8 mouse cellular contexts compared by ENCODE assay signal in the genomic region with DNA sequence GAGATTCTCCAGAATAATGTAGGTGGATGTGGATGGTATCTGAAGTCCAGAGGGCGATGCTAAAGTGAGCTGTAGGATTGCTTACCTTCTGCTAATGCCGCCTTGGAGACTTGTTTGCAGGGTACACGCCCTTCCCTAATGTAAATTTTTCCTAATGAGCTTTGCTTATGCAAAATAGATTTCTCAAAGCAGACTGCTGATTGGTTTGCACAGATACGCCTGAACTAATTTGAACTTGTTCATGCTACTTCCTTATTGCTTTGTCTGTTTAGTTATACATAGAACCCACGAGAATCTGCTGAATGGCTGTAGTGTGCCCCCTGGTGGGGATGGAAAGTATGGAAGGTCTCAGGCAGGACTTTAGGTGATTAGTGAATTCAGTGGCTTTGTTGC. TPM values are rescaled to one million over a fixed set of nuclear protein-coding genes. Genes with fewer than 3 reads are reported as not detected.
DNase-seq lines count a peak whose midpoint lies in the region; ATAC-seq and TF ChIP-seq lines count a peak whose summit lies in the region.

No protein-coding gene starts in this region.

- H3K9me3 ChIP-seq in MEL (replicated peaks; ENCODE audit: insufficient read depth, low read length): no peaks in the 10 kb centered on the region
- H3K9me3 ChIP-seq in liver, embryonic 16.5 days (replicated peaks; ENCODE audit: control insufficient read depth, low read length): no peaks in the 10 kb centered on the region
- H3K9me3 ChIP-seq in neural tube, embryonic 11.5 days (ENCODE audit: control insufficient read depth, low read length): no peaks in the 10 kb centered on the region

- WGBS in kidney, adult 2 months: 64% methylated on average over 5 of the region's 5 CpGs
- 52% methylated on average over 5 of the region's 5 CpGs for WGBS in liver, embryonic 16.5 days (ENCODE audit: insufficient replicate concordance)
- 72% methylated on average over 5 of the region's 5 CpGs for WGBS in neural tube, embryonic 11.5 days

- no peaks in the 10 kb centered on the region for H3K27me3 ChIP-seq in MEL (ENCODE audit: control insufficient read depth in 1 of 2, insufficient read depth in 2 of 2, low read length in 2 of 2)
- no peaks in the 10 kb centered on the region for H3K27me3 ChIP-seq in kidney, adult 2 months (replicated peaks; ENCODE audit: control insufficient read depth, insufficient read depth, low read length)
- H3K27me3 ChIP-seq in liver, embryonic 16.5 days (ENCODE audit: control insufficient read depth, insufficient read depth, low read depth, low read length): no peaks in the 10 kb centered on the region
- H3K27me3 ChIP-seq in neural tube, embryonic 11.5 days (ENCODE audit: control insufficient read depth, insufficient read depth, low read length): no peaks in the 10 kb centered on the region

- H3K4me1 ChIP-seq in MEL (ENCODE audit: control insufficient read depth in 1 of 2, insufficient read depth in 2 of 2, low read length in 2 of 2): peaks cover 8 to 12% of the 10 kb centered on the region in 2 experiments; a peak in 3 of 4 replicates
- H3K4me1 ChIP-seq in cortical plate, adult 2 months (ENCODE audit: control insufficient read depth, insufficient read depth, low read length): peaks cover 11% of the 10 kb centered on the region
- peaks cover 4% of the 10 kb centered on the region for H3K4me1 ChIP-seq in kidney, adult 2 months (ENCODE audit: control insufficient read depth, insufficient read depth, low read length)
- H3K4me1 ChIP-seq in liver, embryonic 16.5 days (ENCODE audit: control insufficient read depth, low read depth, low read length): peaks cover 24% of the 10 kb centered on the region
- no peaks in the 10 kb centered on the region; the same call in 1 of the 2 replicates for H3K4me1 ChIP-seq in neural tube, embryonic 11.5 days (ENCODE audit: control insufficient read depth, insufficient read depth, low read length)

- peak overlapping the region; percentile 73 for H3K9ac ChIP-seq in MEL (ENCODE audit: control insufficient read depth, low read depth, low read length, poor library complexity, severe bottlenecking)
- no peak overlapping the region for H3K9ac ChIP-seq in liver, embryonic 16.5 days (ENCODE audit: low read depth, low read length)
- no peak overlapping the region for H3K9ac ChIP-seq in neural tube, embryonic 11.5 days (ENCODE audit: low read length)

- TF ChIP-seq CTCF in MEL (IDR thresholded peaks at IDR 0.05 in 2 of 3, conservative IDR thresholded peaks at IDR 0.05 in 1 of 3; ENCODE audit: control insufficient read depth in 1 of 3, insufficient read depth in 1 of 3, low read depth in 2 of 3, low read length in 3 of 3, poor library complexity in 1 of 3, severe bottlenecking in 1 of 3): peak; percentile 67 to 99 (median 83)
- TF ChIP-seq CTCF in cortical plate, adult 2 months (IDR thresholded peaks at IDR 0.05; ENCODE audit: extremely low read depth, insufficient read depth, low read length): peak; percentile 64
- peak; percentile 69 for TF ChIP-seq CTCF in kidney, adult 2 months (conservative IDR thresholded peaks at IDR 0.05; ENCODE audit: insufficient read depth, insufficient read length, low read depth, low read length)

- no peak overlapping the region for H3K4me2 ChIP-seq in liver, embryonic 16.5 days (ENCODE audit: low read depth, low read length)
- no peak overlapping the region for H3K4me2 ChIP-seq in neural tube, embryonic 11.5 days (ENCODE audit: low read depth)

- TF ChIP-seq EP300 in MEL (IDR thresholded peaks at IDR 0.05; ENCODE audit: low read depth in 1 of 2, low read length in 2 of 2): peak in 1 of 2 experiments; percentile 46; a peak in 1 of 4 replicates

- H3K79me2 ChIP-seq in MEL (ENCODE audit: control insufficient read depth, insufficient read depth, low read length, poor library complexity): peaks cover 27% of the 10 kb centered on the region

- peak overlapping the region; percentile 95 for H3K27ac ChIP-seq in MEL (ENCODE audit: control insufficient read depth, low read depth, low read length)
- no peak overlapping the region for H3K27ac ChIP-seq in cortical plate, adult 2 months (ENCODE audit: insufficient read depth, low read length)
- H3K27ac ChIP-seq in kidney, adult 2 months (ENCODE audit: insufficient read depth, low read depth, low read length): no peak overlapping the region
- H3K27ac ChIP-seq in liver, embryonic 16.5 days (ENCODE audit: low read length): 0 out of 2 replicates have a peak overlapping the region, but pooled peaks have one; percentile 29
- no peak overlapping the region for H3K27ac ChIP-seq in neural tube, embryonic 11.5 days (ENCODE audit: low read depth, low read length)

- DNase-seq in 416B (ENCODE audit: low read depth) (peak; percentile 98), MEL (ENCODE audit: low read depth, low spot score) (peak; percentile 95)
- peak; percentile 72 for DNase-seq in heart, adult 8-10 months (ENCODE audit: low spot score)
- DNase-seq in kidney, adult 2 months: peak; percentile 73
- DNase-seq in neural tube, embryonic 11.5 days (ENCODE audit: low spot score): peak; percentile 66
- DNase-seq in thymus, adult 18-20 months: peak; percentile 31 to 55

- TF ChIP-seq POLR2A in MEL (IDR thresholded peaks at IDR 0.05; ENCODE audit: control insufficient read depth in 1 of 2, insufficient read depth in 1 of 2, low read depth in 1 of 2, low read length in 2 of 2, poor library complexity in 1 of 2): peak; percentile 35 to 70; a peak in 3 of 4 replicates
- no peak for TF ChIP-seq POLR2A in cortical plate, adult 2 months (IDR thresholded peaks at IDR 0.05; ENCODE audit: extremely low read depth, insufficient read depth, low read length)
- no peak for TF ChIP-seq POLR2A in kidney, adult 2 months (IDR thresholded peaks at IDR 0.05; ENCODE audit: low read depth, low read length)

- peak overlapping the region; percentile 61 to 62 for H3K4me3 ChIP-seq in MEL (ENCODE audit: control insufficient read depth in 1 of 2, insufficient read depth in 1 of 2, low read depth in 2 of 2, low read length in 2 of 2)
- H3K4me3 ChIP-seq in cortical plate, adult 2 months (ENCODE audit: insufficient read depth, low read length): peak overlapping the region; percentile 11; the same call in 1 of the 2 replicates
- no peak overlapping the region for H3K4me3 ChIP-seq in kidney, adult 2 months (ENCODE audit: insufficient read depth, low read depth, low read length)
- no peak overlapping the region for H3K4me3 ChIP-seq in liver, embryonic 16.5 days (ENCODE audit: low read depth, low read length)
- H3K4me3 ChIP-seq in neural tube, embryonic 11.5 days (ENCODE audit: low read depth, low read length): no peak overlapping the region

- peak; percentile 53 for ATAC-seq in liver, embryonic 16.5 days (ENCODE audit: low read depth)
- peak; percentile 68 for ATAC-seq in neural tube, embryonic 11.5 days (ENCODE audit: insufficient read depth, low FRiP score, low TSS enrichment)

- peaks cover 0 to 19% of the 10 kb centered on the region in 2 experiments; a peak in 2 of 4 replicates for H3K36me3 ChIP-seq in MEL (ENCODE audit: control insufficient read depth in 1 of 2, insufficient read depth in 2 of 2, low read length in 2 of 2)
- H3K36me3 ChIP-seq in kidney, adult 2 months (ENCODE audit: control insufficient read depth, insufficient read depth, low read length): peaks cover 4% of the 10 kb centered on the region
- H3K36me3 ChIP-seq in liver, embryonic 16.5 days (ENCODE audit: control insufficient read depth, insufficient read depth): peaks cover 12% of the 10 kb centered on the region
- peaks cover 6% of the 10 kb centered on the region for H3K36me3 ChIP-seq in neural tube, embryonic 11.5 days (ENCODE audit: control insufficient read depth, insufficient read depth, low read length)

- TF ChIP-seq RAD21 in MEL (IDR thresholded peaks at IDR 0.05; ENCODE audit: low read depth, low read length): peak; percentile 99

TF ChIP-seq in MEL, 35 proteins besides CTCF, POLR2A, EP300 and RAD21 (continues in another document):
- TF ChIP-seq POLR2AphosphoS5 (IDR thresholded peaks at IDR 0.05; ENCODE audit: borderline replicate concordance, low read depth, low read length) (0 out of 2 replicates have a peak, but pooled peaks have one; percentile 35), MAZ (IDR thresholded peaks at IDR 0.05; ENCODE audit: low read depth, low read length) (no peak), MEF2A (IDR thresholded peaks at IDR 0.05; ENCODE audit: extremely low read depth, insufficient replicate concordance, low read depth, low read length, poor library complexity, severe bottlenecking) (no peak), SIN3A (IDR thresholded peaks at IDR 0.05; ENCODE audit: low read length) (peak; percentile 95), USF1 (IDR thresholded peaks at IDR 0.05; ENCODE audit: low read depth, low read length) (0 out of 2 replicates have a peak, but pooled peaks have one; percentile 12), ZMIZ1 (IDR thresholded peaks at IDR 0.05; ENCODE audit: low read depth, low read length) (peak; percentile 55; the same call in 1 of the 2 replicates), USF2 (IDR thresholded peaks at IDR 0.05; ENCODE audit: borderline replicate concordance in 1 of 2, insufficient read depth in 1 of 2, low read depth in 1 of 2, low read length in 2 of 2) (no peak), MAX (IDR thresholded peaks at IDR 0.05; ENCODE audit: low read length) (peak; percentile 57), JUND (IDR thresholded peaks at IDR 0.05; ENCODE audit: low read depth, low read length) (peak; percentile 84; the same call in 1 of the 2 replicates), E2F4 (IDR thresholded peaks at IDR 0.05; ENCODE audit: borderline replicate concordance, low read depth, low read length) (no peak), SMC3 (IDR thresholded peaks at IDR 0.05; ENCODE audit: low read depth, low read length) (peak; percentile 100), MYC (IDR thresholded peaks at IDR 0.05; ENCODE audit: low read depth, low read length) (peak; percentile 92; the same call in 1 of the 2 replicates), ELF1 (IDR thresholded peaks at IDR 0.05; ENCODE audit: low read depth, low read length) (peak; percentile 95), GATA1 (IDR thresholded peaks at IDR 0.05; ENCODE audit: low read depth, low read length) (no peak), RCOR1 (IDR thresholded peaks at IDR 0.05; ENCODE audit: low read depth, low read length) (no peak), HCFC1 (IDR thresholded peaks at IDR 0.05; ENCODE audit: low read depth, low read length) (peak; percentile 65), KAT2A (conservative IDR thresholded peaks at IDR 0.05; ENCODE audit: low read depth, low read length) (no peak)

RNA-seq across cellular contexts. Expression of gene Atf7ip, which starts 49.6 kb away (rescaled TPM):
- 7.3 and 10.7 TPM in 2 replicates for total RNA-seq in MEL (2012; rRNA removed)
- 10 to 100 TPM; 24.6 to 56.1 TPM for polyA plus RNA-seq in MEL (2012; ENCODE audit: insufficient read depth in 1 of 2, insufficient read length in 2 of 2, low read depth in 1 of 2, low replicate concordance in 2 of 2, missing spikeins in 1 of 2)
- polyA plus RNA-seq in cortical plate, adult 2 months (2012; rRNA removed): 39.5 and 47.4 TPM in 2 replicates
- 10 to 100 TPM; 68.3 to 94.1 (median 76.8) TPM for total RNA-seq in heart, adult 8-10 months (2022)
- polyA plus RNA-seq in kidney, adult 2 months (2012; rRNA removed): 13.4 and 13.9 TPM in 2 replicates
- 15.9 and 18.0 TPM in 2 replicates for polyA plus RNA-seq in liver, embryonic 16.5 days (2015; fragmentation: Nextera tagmentation; extraction: Ambion mirVana)
- 51.1 and 56.4 TPM in 2 replicates for polyA plus RNA-seq in neural tube, embryonic 11.5 days (2014; fragmentation: Nextera tagmentation; extraction: Ambion mirVana)

Comparison
In these comparisons a context has a peak if more than half of its experiments do, and no peak if none do; other contexts are left out.
1. DNase-seq: peak in every context shown above with its lines; median percentile 98 in 416B; 95 in MEL; 73 in kidney, adult 2 months; 72 in heart, adult 8-10 months; 66 in neural tube, embryonic 11.5 days; 43 in thymus, adult 18-20 months.
2. H3K27ac ChIP-seq: peak in MEL (single experiment) and liver, embryonic 16.5 days (single experiment); none in cortical plate, adult 2 months (single experiment), kidney, adult 2 months (single experiment) and neural tube, embryonic 11.5 days (single experiment).
3. H3K4me3 ChIP-seq: peak in MEL (2 of 2) and cortical plate, adult 2 months (single experiment); none in kidney, adult 2 months (single experiment), liver, embryonic 16.5 days (single experiment) and neural tube, embryonic 11.5 days (single experiment).
4. POLR2A ChIP-seq: peak in MEL (2 of 2); none in cortical plate, adult 2 months (single experiment) and kidney, adult 2 months (single experiment).
5. Peak in every context shown above with its lines, with median percentiles within 50 percentile points of each other: CTCF ChIP-seq.